ENCODE assay signal across 19 mouse cellular contexts in genomic region chr4:143001961-143002360, GRCm38 (mm10).
DNase-seq lines count a peak whose midpoint lies in the region; ATAC-seq and TF ChIP-seq lines count a peak whose summit lies in the region.
"Had no signal": no experiment of that assay in that cellular context is flagged by ENCODE, and none has a peak within 500 bp of the region (broad histone marks: within the 10 kb centered on the region; RNA-seq: fewer than 3 reads in every experiment).

No protein-coding gene starts in this region.

- no peaks in the 10 kb centered on the region for H3K27me3 ChIP-seq in hindbrain, embryonic 16.5 days (replicated peaks; ENCODE audit: control insufficient read depth, insufficient read depth, low read length)
- no peaks in the 10 kb centered on the region for H3K27me3 ChIP-seq in hindbrain, embryonic 12.5 days
- H3K27me3 ChIP-seq in ES-Bruce4 (ENCODE audit: control insufficient read depth, insufficient read depth, low read length, poor library complexity, severe bottlenecking), result no peaks in the 10 kb centered on the region
- no peaks in the 10 kb centered on the region for H3K27me3 ChIP-seq in limb, embryonic 10.5 days (ENCODE audit: low read depth, poor library complexity, severe bottlenecking)
- H3K27me3 ChIP-seq: CH12.LX; embryonic facial prominence, embryonic 13.5 days; forebrain, embryonic 12.5 days; Patski had no signal

- 32% methylated on average over 13 of the region's 13 CpGs for WGBS in hindbrain, embryonic 16.5 days
- WGBS in hindbrain, embryonic 12.5 days, result 30% methylated on average over 13 of the region's 13 CpGs
- 42% methylated on average over 13 of the region's 13 CpGs for WGBS in limb, embryonic 10.5 days

- ATAC-seq in hindbrain, embryonic 16.5 days, result 0 out of 2 replicates have a peak, but pooled peaks have one; percentile 30
- ATAC-seq in hindbrain, embryonic 12.5 days (ENCODE audit: low FRiP score), result no peak
- ATAC-seq: forebrain, embryonic 16.5 days; hindbrain, postnatal 0 days; Patski had no signal

- in situ Hi-C loops in ES-E14 (cut with MboI; ENCODE audit: low sequenced_read_pairs in 2 of 2, unreplicated experiment in 2 of 2), result no loop called here

- H3K4me1 ChIP-seq in hindbrain, embryonic 16.5 days (ENCODE audit: control insufficient read depth, insufficient read depth, low read depth, low read length), result no peaks in the 10 kb centered on the region
- H3K4me1 ChIP-seq in hindbrain, embryonic 12.5 days, result peaks cover 6% of the 10 kb centered on the region; the same call in 1 of the 2 replicates
- H3K4me1 ChIP-seq in ES-Bruce4 (ENCODE audit: control insufficient read depth, insufficient read depth, low read length) (no peaks in the 10 kb centered on the region), ES-E14 (ENCODE audit: control insufficient read depth in 2 of 2, insufficient read depth in 2 of 2, low read length in 2 of 2, poor library complexity in 1 of 2) (no peaks in the 10 kb centered on the region; a peak in 1 of 4 replicates)
- peaks cover 10% of the 10 kb centered on the region for H3K4me1 ChIP-seq in limb, embryonic 10.5 days
- H3K4me1 ChIP-seq: heart, embryonic 12.5 days had no signal

- no peak for DNase-seq in ES-E14 (ENCODE audit: low read depth, low spot score)
- DNase-seq in limb, embryonic 10.5 days (ENCODE audit: low spot score), result no peak
- no peak for DNase-seq in thymus, adult 18-20 months
- DNase-seq in ovary, postnatal 10 days (ENCODE audit: low spot score), result no peak
- DNase-seq: adrenal gland, adult 8-10 months; adrenal gland, postnatal 36 days; cerebellum, adult 2 months; gastrocnemius, postnatal 14 days; heart, postnatal 36 days had no signal

- no peaks in the 10 kb centered on the region for H3K9me3 ChIP-seq in hindbrain, embryonic 16.5 days (ENCODE audit: control insufficient read depth, low read length)
- no peaks in the 10 kb centered on the region for H3K9me3 ChIP-seq in hindbrain, embryonic 12.5 days (replicated peaks)
- H3K9me3 ChIP-seq in ES-Bruce4 (replicated peaks; ENCODE audit: control insufficient read depth, insufficient read depth, low read length, poor library complexity, severe bottlenecking) (no peaks in the 10 kb centered on the region), ES-E14 (ENCODE audit: control insufficient read depth, insufficient read depth, low read depth, low read length) (no peaks in the 10 kb centered on the region)
- H3K9me3 ChIP-seq in limb, embryonic 10.5 days (replicated peaks), result no peaks in the 10 kb centered on the region
- H3K9me3 ChIP-seq: embryonic facial prominence, embryonic 13.5 days; forebrain, embryonic 12.5 days; heart, embryonic 12.5 days had no signal

- no peak overlapping the region for H3K9ac ChIP-seq in hindbrain, embryonic 16.5 days (ENCODE audit: low read depth, low read length)
- H3K9ac ChIP-seq in hindbrain, embryonic 12.5 days, result no peak overlapping the region
- H3K9ac ChIP-seq in ES-Bruce4 (ENCODE audit: low read depth, poor library complexity, severe bottlenecking), result no peak overlapping the region
- H3K9ac ChIP-seq in ES-E14 (ENCODE audit: insufficient read depth, low read depth, low read length, poor library complexity, severe bottlenecking), result no peak overlapping the region
- H3K9ac ChIP-seq: embryonic facial prominence, embryonic 13.5 days; forebrain, embryonic 12.5 days; heart, embryonic 12.5 days had no signal

- TF ChIP-seq POLR2A in ES-Bruce4 (IDR thresholded peaks at IDR 0.05; ENCODE audit: insufficient read depth, low read length), result no peak

- peak; percentile 48; the same call in 1 of the 2 replicates for TF ChIP-seq EP300 in ES-Bruce4 (IDR thresholded peaks at IDR 0.05; ENCODE audit: insufficient read depth, low read depth, low read length)

- no peak overlapping the region for H3K4me2 ChIP-seq in hindbrain, embryonic 16.5 days (ENCODE audit: low read length)
- no peak overlapping the region for H3K4me2 ChIP-seq in hindbrain, embryonic 12.5 days (replicated peaks)
- H3K4me2 ChIP-seq: embryonic facial prominence, embryonic 13.5 days; forebrain, embryonic 12.5 days; heart, embryonic 12.5 days had no signal

- TF ChIP-seq CTCF in ES-Bruce4 (IDR thresholded peaks at IDR 0.05; ENCODE audit: low read depth, low read length), result no peak

- no peak overlapping the region for H3K27ac ChIP-seq in hindbrain, embryonic 16.5 days (ENCODE audit: low read depth, low read length)
- no peak overlapping the region for H3K27ac ChIP-seq in hindbrain, embryonic 12.5 days
- H3K27ac ChIP-seq in ES-Bruce4 (ENCODE audit: insufficient read depth, low read length) (no peak overlapping the region), ES-E14 (ENCODE audit: insufficient read depth, low read depth, low read length, poor library complexity, severe bottlenecking) (no peak overlapping the region)
- peak overlapping the region; percentile 50; the same call in 1 of the 2 replicates for H3K27ac ChIP-seq in limb, embryonic 10.5 days
- H3K27ac ChIP-seq: embryonic facial prominence, embryonic 13.5 days; forebrain, embryonic 12.5 days; hindbrain, postnatal 0 days had no signal

- no peak overlapping the region for H3K4me3 ChIP-seq in hindbrain, embryonic 16.5 days (ENCODE audit: low read length)
- no peak overlapping the region for H3K4me3 ChIP-seq in hindbrain, embryonic 12.5 days
- H3K4me3 ChIP-seq in ES-Bruce4 (ENCODE audit: low read depth, low read length), result peak overlapping the region; percentile 10; the same call in 1 of the 2 replicates
- H3K4me3 ChIP-seq in ES-E14 (ENCODE audit: insufficient read depth in 1 of 2, low read depth in 1 of 2, low read length in 2 of 2, poor library complexity in 1 of 2, severe bottlenecking in 1 of 2), result peak overlapping the region; percentile 9 to 26; a peak in 1 of 4 replicates
- no peak overlapping the region for H3K4me3 ChIP-seq in limb, embryonic 10.5 days
- H3K4me3 ChIP-seq: embryonic facial prominence, embryonic 13.5 days; forebrain, embryonic 12.5 days; heart, embryonic 12.5 days had no signal

- no peaks in the 10 kb centered on the region for H3K36me3 ChIP-seq in hindbrain, embryonic 16.5 days (ENCODE audit: control insufficient read depth, insufficient read depth, low read length)
- no peaks in the 10 kb centered on the region for H3K36me3 ChIP-seq in hindbrain, embryonic 12.5 days
- H3K36me3 ChIP-seq in ES-Bruce4 (ENCODE audit: control insufficient read depth, insufficient read depth, low read length, poor library complexity, severe bottlenecking), result no peaks in the 10 kb centered on the region
- no peaks in the 10 kb centered on the region for H3K36me3 ChIP-seq in ES-E14 (ENCODE audit: control insufficient read depth, insufficient read depth, low read length, poor library complexity, severe bottlenecking)
- H3K36me3 ChIP-seq in limb, embryonic 10.5 days, result no peaks in the 10 kb centered on the region
- H3K36me3 ChIP-seq: embryonic facial prominence, embryonic 13.5 days; forebrain, embryonic 12.5 days; heart, embryonic 12.5 days had no signal

TF ChIP-seq in ES-E14, 5 proteins besides CTCF, POLR2A, EP300 and RAD21:
- no peak for TF ChIP-seq ZC3H11A (IDR thresholded peaks at IDR 0.05; ENCODE audit: borderline replicate concordance, low read depth, low read length)
- no peak for TF ChIP-seq CHD2 (IDR thresholded peaks at IDR 0.05; ENCODE audit: low read depth, low read length)
- no peak for TF ChIP-seq ZNF384 (IDR thresholded peaks at IDR 0.05; ENCODE audit: low read depth, low read length)
- TF ChIP-seq HCFC1 (IDR thresholded peaks at IDR 0.05; ENCODE audit: borderline replicate concordance, insufficient read depth, low read length), result no peak
- TF ChIP-seq MAFK (IDR thresholded peaks at IDR 0.05; ENCODE audit: insufficient read depth, low read depth, low read length), result no peak

Comparison
In these comparisons a context has a peak if more than half of its experiments do, and no peak if none do; other contexts are left out.
1. H3K4me3 ChIP-seq: peak in ES-Bruce4 (single experiment) and ES-E14 (2 of 2); none in hindbrain, embryonic 16.5 days (single experiment), hindbrain, embryonic 12.5 days (single experiment) and limb, embryonic 10.5 days (single experiment).